Mouse (Mus musculus): ENCODE data around the gene Tfap4. TPM values are rescaled to one million over a fixed set of nuclear protein-coding genes. Genes with fewer than 3 reads are reported as not detected.
A peak's percentile ranks its signal among the peaks of the same experiment; 100 is the strongest.

Tfap4 gene
- polyA plus RNA-seq, 2 experiments: 4.6 to 6.9 TPM

DNA sequence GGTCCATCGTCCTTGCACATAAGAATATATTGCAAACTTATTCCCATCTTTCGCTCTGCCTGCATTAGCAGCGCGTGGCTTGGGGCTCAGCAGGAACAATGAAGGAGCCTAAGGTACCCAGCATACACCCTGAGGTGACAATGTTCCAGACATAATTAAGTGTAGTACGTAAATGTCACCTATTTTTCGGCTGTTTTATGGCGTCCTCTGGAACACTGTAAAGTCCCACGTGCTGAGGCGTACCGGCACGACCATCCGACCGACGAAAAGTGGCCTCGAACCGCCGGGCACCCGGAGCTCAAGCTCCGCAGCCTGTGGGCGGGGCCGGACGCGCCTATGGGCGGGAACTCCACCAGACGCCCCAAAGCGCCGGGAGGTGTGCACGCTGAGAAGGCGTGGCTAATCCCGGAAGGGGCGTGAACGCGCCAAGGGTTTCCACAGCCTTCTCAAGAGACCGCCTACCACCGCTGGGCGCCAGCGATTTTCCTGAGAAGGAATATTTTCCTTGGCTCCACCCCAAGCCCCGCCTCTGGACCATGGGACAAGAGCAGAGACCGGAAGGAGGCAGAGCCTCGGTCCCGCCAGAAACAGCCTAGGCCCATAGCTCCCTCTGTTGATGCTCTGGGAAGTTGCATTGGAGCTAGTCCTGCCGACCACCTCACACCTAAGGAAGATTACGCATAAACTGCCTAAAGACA is 18.0 kb downstream of the Tfap4 start, which contains the start of gene Srl:
TSS of gene Srl (minus strand) at position 316 of the 698 bp plus-strand sequence.
- peak within 1 kb of the TSS; percentile 55 for H3K9ac ChIP-seq (replicated peaks)
- ATAC-seq (ENCODE audit: insufficient read depth) (peak; percentile 94), DNase-seq (ENCODE audit: low read depth in 3 of 3, low spot score in 3 of 3) (peak; percentile 98 to 99 (median 99))
- H3K4me2 ChIP-seq (ENCODE audit: low read depth): peak within 1 kb of the TSS; percentile 75
- peaks cover 5 to 9% of the 10 kb centered on the region in 2 experiments; a peak in 3 of 4 replicates for H3K4me1 ChIP-seq (replicated peaks; ENCODE audit: control insufficient read depth in 2 of 2, insufficient read depth in 2 of 2, low read length in 1 of 2)
- H3K4me3 ChIP-seq (ENCODE audit: insufficient read depth in 1 of 2, low read depth in 2 of 2, low read length in 2 of 2): peak within 1 kb of the TSS; percentile 50 to 66
- H3K9me3 ChIP-seq (ENCODE audit: control insufficient read depth, low read length): no peaks in the 10 kb centered on the region
- no peaks in the 10 kb centered on the region for H3K27me3 ChIP-seq (ENCODE audit: control insufficient read depth, insufficient read depth, low read length)
- under 1% methylated on average over 43 of the region's 43 CpGs for WGBS (ENCODE audit: insufficient replicate concordance)
- H3K36me3 ChIP-seq (replicated peaks; ENCODE audit: control insufficient read depth, insufficient read depth, low read depth): peaks cover 3% of the 10 kb centered on the region
- TF ChIP-seq CTCF (IDR thresholded peaks at IDR 0.05; ENCODE audit: low read depth) (peak; percentile 92), EP300 (IDR thresholded peaks at IDR 0.05; ENCODE audit: low read depth) (no peak)
- peak within 1 kb of the TSS; percentile 65 for H3K27ac ChIP-seq

DNA sequence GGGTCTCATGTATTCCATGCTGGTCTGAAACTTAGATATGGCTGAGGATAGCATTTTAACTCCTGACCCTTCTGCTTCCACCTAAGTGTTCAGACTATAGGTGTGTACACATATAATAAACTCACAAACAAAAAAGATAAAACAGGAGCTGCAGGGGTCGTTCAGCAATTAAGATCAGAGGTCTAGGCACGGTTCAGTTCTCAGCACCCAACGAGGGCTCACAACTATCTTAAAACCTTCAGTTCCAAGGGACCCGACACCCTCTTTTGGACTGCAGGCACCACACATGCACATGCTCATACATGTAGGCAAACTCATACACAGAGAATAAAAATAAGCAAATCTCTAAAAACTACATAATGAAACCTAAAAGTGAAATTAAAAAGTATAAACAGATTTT is 18.6 kb downstream of the Tfap4 start:
- H3K4me3 ChIP-seq (ENCODE audit: insufficient read depth in 1 of 2, low read depth in 2 of 2, low read length in 2 of 2): peak overlapping the region; percentile 50 to 66; a peak in 3 of 4 replicates

DNA sequence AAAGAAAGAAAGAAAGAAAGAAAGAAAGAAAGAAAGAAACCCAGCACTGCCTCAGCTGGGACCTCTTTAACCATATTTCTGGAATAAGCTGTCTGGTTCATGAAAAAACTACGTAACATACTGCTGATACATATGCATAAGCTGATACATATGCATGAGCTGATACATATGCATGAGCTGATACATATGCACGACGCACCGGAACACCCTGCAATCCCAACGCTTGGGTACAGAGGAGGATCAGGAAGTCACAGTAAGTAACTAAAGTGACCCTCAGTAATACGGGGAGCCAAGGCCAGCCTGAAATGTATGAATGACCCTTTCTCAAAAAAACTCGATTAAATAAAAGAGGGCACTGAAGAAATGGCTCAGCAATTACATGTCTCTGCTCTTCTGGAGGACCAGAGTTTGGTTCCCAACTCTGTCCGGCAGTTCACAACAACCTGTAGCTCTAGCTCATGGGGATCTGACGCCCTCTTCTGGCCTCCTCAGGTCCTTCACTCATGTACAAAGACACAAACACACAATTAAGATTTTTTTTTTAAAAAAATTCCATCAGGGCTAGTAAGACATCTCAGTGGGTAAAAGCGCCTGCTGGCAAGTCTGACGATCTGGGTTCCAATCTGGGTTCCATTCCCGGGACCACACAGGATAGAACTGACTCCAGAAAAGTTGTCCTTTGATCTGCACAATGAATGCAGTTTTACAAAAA is 19.4 kb downstream of the Tfap4 start:
- H3K4me3 ChIP-seq (ENCODE audit: insufficient read depth in 1 of 2, low read depth in 2 of 2, low read length in 2 of 2): no peak overlapping the region
- H3K36me3 ChIP-seq (replicated peaks; ENCODE audit: control insufficient read depth, insufficient read depth, low read depth): peaks cover 1% of the 10 kb centered on the region; the same call in 1 of the 2 replicates
- no peak overlapping the region for H3K9ac ChIP-seq (replicated peaks)
- DNase-seq (ENCODE audit: low read depth in 3 of 3, low spot score in 3 of 3) (no peak), ATAC-seq (ENCODE audit: insufficient read depth) (no peak)
- H3K27me3 ChIP-seq (ENCODE audit: control insufficient read depth, insufficient read depth, low read length): no peaks in the 10 kb centered on the region
- peak overlapping the region; percentile 75; the same call in 1 of the 2 replicates for H3K4me2 ChIP-seq (ENCODE audit: low read depth)
- no peak overlapping the region for H3K27ac ChIP-seq
- 81% methylated on average over 12 of the region's 12 CpGs for WGBS (ENCODE audit: insufficient replicate concordance)
- H3K9me3 ChIP-seq (ENCODE audit: control insufficient read depth, low read length): no peaks in the 10 kb centered on the region
- peaks cover 5 to 9% of the 10 kb centered on the region in 2 experiments; a peak in 3 of 4 replicates for H3K4me1 ChIP-seq (replicated peaks; ENCODE audit: control insufficient read depth in 2 of 2, insufficient read depth in 2 of 2, low read length in 1 of 2)
- TF ChIP-seq CTCF (IDR thresholded peaks at IDR 0.05; ENCODE audit: low read depth): peak; percentile 34; the same call in 1 of the 2 replicates
- TF ChIP-seq EP300 (IDR thresholded peaks at IDR 0.05; ENCODE audit: low read depth): no peak

More for the DNA sequence above, 18.6 kb downstream of the Tfap4 start:
- ATAC-seq (ENCODE audit: insufficient read depth) (no peak), DNase-seq (ENCODE audit: low read depth in 3 of 3, low spot score in 3 of 3) (no peak)
- no peak overlapping the region for H3K27ac ChIP-seq
- peaks cover 5 to 9% of the 10 kb centered on the region in 2 experiments; a peak in 3 of 4 replicates for H3K4me1 ChIP-seq (replicated peaks; ENCODE audit: control insufficient read depth in 2 of 2, insufficient read depth in 2 of 2, low read length in 1 of 2)
- H3K4me2 ChIP-seq (ENCODE audit: low read depth): peak overlapping the region; percentile 75
- H3K9me3 ChIP-seq (ENCODE audit: control insufficient read depth, low read length): no peaks in the 10 kb centered on the region
- H3K27me3 ChIP-seq (ENCODE audit: control insufficient read depth, insufficient read depth, low read length): no peaks in the 10 kb centered on the region
- H3K36me3 ChIP-seq (replicated peaks; ENCODE audit: control insufficient read depth, insufficient read depth, low read depth): peaks cover 3% of the 10 kb centered on the region
- TF ChIP-seq EP300 (IDR thresholded peaks at IDR 0.05; ENCODE audit: low read depth) (no peak), CTCF (IDR thresholded peaks at IDR 0.05; ENCODE audit: low read depth) (no peak)
- H3K9ac ChIP-seq (replicated peaks): no peak overlapping the region; the same call in 1 of the 2 replicates
- WGBS (ENCODE audit: insufficient replicate concordance): 45% methylated on average over 4 of the region's 4 CpGs

DNA sequence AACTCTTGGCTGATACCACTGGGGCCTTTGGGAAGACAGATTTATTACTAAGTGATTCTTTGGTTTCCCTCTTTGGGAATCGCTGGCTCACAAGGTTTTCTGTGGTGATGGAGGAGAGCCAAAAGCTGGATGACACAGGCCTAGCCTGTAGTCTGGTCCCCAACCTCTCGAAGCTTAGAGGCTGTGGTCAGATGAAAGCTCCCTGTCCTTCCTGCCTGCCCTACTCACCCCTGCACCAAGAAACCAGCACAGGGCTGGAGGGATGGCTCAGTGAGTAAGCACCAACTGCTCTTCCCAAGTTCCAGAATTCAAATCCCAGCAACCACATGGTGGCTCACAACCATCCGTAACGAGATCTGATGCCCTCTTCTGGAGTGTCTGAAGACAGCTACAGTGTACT is 20.1 kb downstream of the Tfap4 start:
- no peaks in the 10 kb centered on the region for H3K36me3 ChIP-seq (replicated peaks; ENCODE audit: control insufficient read depth, insufficient read depth, low read depth)
- ATAC-seq (ENCODE audit: insufficient read depth) (no peak), DNase-seq (ENCODE audit: low read depth in 3 of 3, low spot score in 3 of 3) (no peak)
- TF ChIP-seq CTCF (IDR thresholded peaks at IDR 0.05; ENCODE audit: low read depth): no peak
- no peak for TF ChIP-seq EP300 (IDR thresholded peaks at IDR 0.05; ENCODE audit: low read depth)
- H3K4me1 ChIP-seq (replicated peaks; ENCODE audit: control insufficient read depth in 2 of 2, insufficient read depth in 2 of 2, low read length in 1 of 2): peaks cover 5 to 9% of the 10 kb centered on the region in 2 experiments; a peak in 3 of 4 replicates
- no peak overlapping the region for H3K4me2 ChIP-seq (ENCODE audit: low read depth)
- H3K27ac ChIP-seq: no peak overlapping the region
- 63% methylated on average over 4 of the region's 4 CpGs for WGBS (ENCODE audit: insufficient replicate concordance)
- no peaks in the 10 kb centered on the region for H3K9me3 ChIP-seq (ENCODE audit: control insufficient read depth, low read length)
- no peak overlapping the region for H3K4me3 ChIP-seq (ENCODE audit: insufficient read depth in 1 of 2, low read depth in 2 of 2, low read length in 2 of 2)
- no peak overlapping the region for H3K9ac ChIP-seq (replicated peaks)
- H3K27me3 ChIP-seq (ENCODE audit: control insufficient read depth, insufficient read depth, low read length): no peaks in the 10 kb centered on the region

Data from liver, embryonic 14.5 days (tissue).